Mouse (Mus musculus) CH12.LX (cell line): ENCODE data around the gene Dcx. TPM values are rescaled to one million over a fixed set of nuclear protein-coding genes. Genes with fewer than 3 reads are reported as not detected.
A peak's percentile ranks its signal among the peaks of the same experiment; 100 is the strongest.

Experiments used
- DNase-seq: peaks from one replicate; pipeline ENCODE4 v3.0.0-alpha.2; 2013; ENCODE audit errors: extremely low read depth
- H3K27ac ChIP-seq: 2 replicates; pipeline ENCODE4 v1.5.1; 2012; ENCODE audit warnings: low read depth, mild to moderate bottlenecking, control low read depth, moderate library complexity; ENCODE audit not compliant: insufficient read depth
- H3K27me3 ChIP-seq: replicated peaks from 2 replicates; pipeline ENCODE3; 2012; ENCODE audit warnings: inconsistent platforms
- H3K36me3 ChIP-seq, 2 experiments: replicated peaks in 1 of 2; 2 replicates each; pipeline versions ENCODE3 to v1.6.1; 2012; ENCODE audit warnings: inconsistent platforms in 1 of 2, low read length in 1 of 2, mild to moderate bottlenecking in 1 of 2, mixed read lengths in 1 of 2, moderate library complexity in 1 of 2; ENCODE audit not compliant: control insufficient read depth in 1 of 2, insufficient read depth in 1 of 2
- H3K4me1 ChIP-seq, 2 experiments: 2 replicates each; pipeline ENCODE4 v1.6.1; 2012; ENCODE audit warnings: inconsistent platforms in 1 of 2, moderate library complexity in 1 of 2; ENCODE audit not compliant: insufficient read depth in 2 of 2, control insufficient read depth in 1 of 2
- H3K4me2 ChIP-seq: 2 replicates; pipeline ENCODE4 v1.6.1; 2012; ENCODE audit warnings: low read depth, mild to moderate bottlenecking, control low read depth; ENCODE audit not compliant: poor library complexity, insufficient read depth, severe bottlenecking
- H3K4me3 ChIP-seq, 3 experiments: fragments of 150-350 bp in 1 of 3; sonication (generic) in 1 of 3; replicated peaks in 1 of 3; 2 replicates each; pipeline versions ENCODE3 to v1.5.1; 2011 to 2012; ENCODE audit warnings: low read depth in 2 of 3, low read length in 2 of 3, mild to moderate bottlenecking in 2 of 3, moderate library complexity in 2 of 3, control low read depth in 1 of 3, improper control_type of control experiment in 1 of 3, inconsistent platforms in 1 of 3, mixed read lengths in 1 of 3; ENCODE audit not compliant: poor library complexity in 1 of 3
- H3K79me2 ChIP-seq: replicated peaks from 2 replicates; pipeline ENCODE4 v1.6.1; 2012; ENCODE audit warnings: mild to moderate bottlenecking, moderate library complexity; ENCODE audit not compliant: control insufficient read depth, poor library complexity, insufficient read depth, severe bottlenecking; ENCODE audit errors: extremely low read depth
- H3K9ac ChIP-seq: 2 replicates; pipeline ENCODE4 v1.6.1; 2012; ENCODE audit warnings: low read depth, mild to moderate bottlenecking, control low read depth, moderate library complexity; ENCODE audit not compliant: insufficient read depth
- H3K9me3 ChIP-seq: replicated peaks from 2 replicates; pipeline ENCODE3; 2012; ENCODE audit warnings: low read length, inconsistent platforms, mixed read lengths
- CHD1 ChIP-seq: IDR thresholded peaks from 2 replicates; pipeline ENCODE4 v1.6.1; 2012; ENCODE audit warnings: low read depth, low read length, improper control_type of control experiment, inconsistent platforms
- CTCF ChIP-seq, 2 experiments: IDR thresholded peaks in 1 of 2; conservative IDR thresholded peaks in 1 of 2; 2 replicates each; pipeline ENCODE4 v1.5.1; 2011 to 2012; ENCODE audit warnings: low read depth in 2 of 2, low read length in 2 of 2, improper control_type of control experiment in 1 of 2, inconsistent platforms in 1 of 2, mild to moderate bottlenecking in 1 of 2, moderate library complexity in 1 of 2
- E2F4 ChIP-seq: IDR thresholded peaks from 2 replicates; pipeline ENCODE4 v1.6.1; 2011; ENCODE audit warnings: low read depth, low read length, improper control_type of control experiment; ENCODE audit not compliant: insufficient replicate concordance
- ELF1 ChIP-seq: IDR thresholded peaks from 2 replicates; pipeline ENCODE4 v1.6.1; 2014; ENCODE audit warnings: low read depth, mild to moderate bottlenecking, inconsistent platforms, low read length, improper control_type of control experiment
- EP300 ChIP-seq: IDR thresholded peaks from 2 replicates; pipeline ENCODE4 v1.6.1; 2011; ENCODE audit warnings: low read length, improper control_type of control experiment
- GABPA ChIP-seq: IDR thresholded peaks from 2 replicates; pipeline ENCODE4 v1.6.1; 2012; ENCODE audit warnings: low read depth, low read length, improper control_type of control experiment, inconsistent platforms; ENCODE audit not compliant: insufficient replicate concordance
- JUN ChIP-seq: IDR thresholded peaks from 2 replicates; pipeline ENCODE4 v1.6.1; 2011; ENCODE audit warnings: low read depth, mild to moderate bottlenecking, low read length, improper control_type of control experiment, moderate library complexity; ENCODE audit not compliant: insufficient read depth
- JUND ChIP-seq: conservative IDR thresholded peaks from 2 replicates; pipeline ENCODE4 v1.6.1; 2011; ENCODE audit warnings: low read depth, low read length, improper control_type of control experiment
- KAT2A ChIP-seq: IDR thresholded peaks from 2 replicates; pipeline ENCODE4 v1.6.1; 2012; ENCODE audit warnings: low read length, improper control_type of control experiment, inconsistent platforms; ENCODE audit not compliant: insufficient replicate concordance
- MAX ChIP-seq: IDR thresholded peaks from 2 replicates; pipeline ENCODE4 v1.6.1; 2011; ENCODE audit warnings: low read length, improper control_type of control experiment
- MAZ ChIP-seq: IDR thresholded peaks from 2 replicates; pipeline ENCODE4 v1.6.1; 2012; ENCODE audit warnings: low read depth, mild to moderate bottlenecking, inconsistent platforms, low read length, improper control_type of control experiment, moderate library complexity
- MEF2A ChIP-seq: IDR thresholded peaks from 2 replicates; pipeline ENCODE4 v1.6.1; 2014; ENCODE audit warnings: low read depth, mild to moderate bottlenecking, inconsistent platforms, low read length, improper control_type of control experiment, borderline replicate concordance
- PAX5 ChIP-seq: IDR thresholded peaks from 2 replicates; pipeline ENCODE4 v1.6.1; 2012; ENCODE audit warnings: low read length, inconsistent platforms, mixed read lengths
- RAD21 ChIP-seq: IDR thresholded peaks from 2 replicates; pipeline ENCODE4 v1.6.1; 2011; ENCODE audit warnings: low read depth, mild to moderate bottlenecking, low read length, improper control_type of control experiment, moderate library complexity
- SIN3A ChIP-seq: IDR thresholded peaks from 2 replicates; pipeline ENCODE4 v1.6.1; 2012; ENCODE audit warnings: low read length, improper control_type of control experiment, inconsistent platforms
- TBP ChIP-seq: conservative IDR thresholded peaks from 2 replicates; pipeline ENCODE4 v1.6.1; 2011; ENCODE audit warnings: low read depth, low read length, improper control_type of control experiment
- TCF12 ChIP-seq: IDR thresholded peaks from 2 replicates; pipeline ENCODE4 v1.6.1; 2014; ENCODE audit warnings: low read depth, mild to moderate bottlenecking, inconsistent platforms, low read length, improper control_type of control experiment
- ZC3H11A ChIP-seq: IDR thresholded peaks from 2 replicates; pipeline ENCODE4 v1.6.1; 2012; ENCODE audit warnings: low read depth, mild to moderate bottlenecking, inconsistent platforms, low read length, improper control_type of control experiment
- ZKSCAN1 ChIP-seq: IDR thresholded peaks from 2 replicates; pipeline ENCODE4 v1.6.1; 2012; ENCODE audit warnings: low read depth, inconsistent platforms, low read length, improper control_type of control experiment, borderline replicate concordance
- ZNF384 ChIP-seq: IDR thresholded peaks from 2 replicates; pipeline ENCODE4 v1.6.1; 2012; ENCODE audit warnings: low read depth, low read length, improper control_type of control experiment, inconsistent platforms
- dilution Hi-C: fragments of 300-500 bp; cut with MboI; formaldehyde crosslinking; loops from 2 replicates; pipeline ENCODE4 v1.14.3; 2020; ENCODE audit warnings: low sequenced_read_pairs; ENCODE audit not compliant: extremely low pct_unique_long_range_greater_than_20kb, extremely low pct_ligation_motif_present
- in situ Hi-C: fragments of 300-500 bp; cut with MboI; formaldehyde crosslinking; loops from 3 replicates; pipeline ENCODE4 v1.14.3; 2019; ENCODE audit warnings: low sequenced_read_pairs, low pct_ligation_motif_present, low pct_unique_long_range_greater_than_20kb, mixed read lengths
- polyA plus RNA-seq: library from polyadenylated mRNA; unstranded; fragments of >175 nt; gene quantifications from 2 replicates; pipeline ENCODE4 v1.2.1, GENCODE M21; 2012; ENCODE audit warnings: low read depth; ENCODE audit not compliant: insufficient read length
- total RNA-seq, 2 experiments: library from RNA; depleted of rRNA; stranded (reverse); fragments of 300-350 nt in 1 of 2; fragments of >200 nt in 1 of 2; gene quantifications; 2 replicates each; pipeline ENCODE4 v1.2.3; 2012 to 2014

Dcx gene
- total and polyA plus RNA-seq, 3 experiments, result not detected

DNA sequence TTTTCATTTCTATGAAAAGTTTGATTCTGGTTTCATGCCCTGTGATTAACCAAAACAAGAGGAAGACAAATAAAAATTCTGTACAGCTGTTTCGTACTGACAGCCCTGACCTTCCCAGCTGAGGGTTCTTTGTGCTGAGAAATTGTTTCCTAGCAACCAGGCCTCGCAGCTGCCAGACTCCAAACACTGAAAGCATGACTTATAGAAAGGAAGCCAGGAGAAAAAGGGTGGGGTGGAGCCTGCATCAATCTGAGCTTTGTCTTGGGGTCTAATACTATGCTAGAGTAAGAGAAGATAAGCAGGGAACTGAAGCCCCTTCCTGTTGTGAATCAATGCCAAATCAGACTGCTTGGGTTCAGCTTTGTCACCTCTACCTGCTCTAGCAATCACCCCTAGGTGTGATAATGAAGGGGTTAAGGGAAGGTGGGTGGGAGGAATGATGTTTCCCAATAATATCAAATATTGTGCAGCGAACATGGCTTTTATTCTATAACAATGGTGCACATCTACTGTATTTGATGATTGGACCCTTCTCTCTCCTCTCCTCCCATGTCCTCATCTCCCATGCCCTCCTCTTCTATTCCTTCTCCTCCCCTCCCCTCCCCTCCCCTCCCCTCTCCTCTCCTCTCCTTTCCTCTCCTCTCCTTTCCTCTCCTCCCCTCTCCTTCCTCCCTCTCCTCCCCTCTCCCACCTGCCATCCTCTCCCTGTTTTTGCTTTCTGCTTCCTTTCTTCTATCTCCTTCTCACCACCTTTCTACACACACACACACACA is 26.2 kb downstream of the Dcx start:
- Histone ChIP-seq H3K4me3 (no peak overlapping the region), H3K27me3 (no peaks in the 10 kb centered on the region), H3K79me2 (no peaks in the 10 kb centered on the region), H3K9ac (no peak overlapping the region), H3K4me1 (no peaks in the 10 kb centered on the region), H3K9me3 (no peaks in the 10 kb centered on the region), H3K36me3 (no peaks in the 10 kb centered on the region), H3K4me2 (no peak overlapping the region), H3K27ac (no peak overlapping the region)
- in situ Hi-C loops (no loop called here), dilution Hi-C loops (no loop called here)
- no peak for DNase-seq
- TF ChIP-seq ZKSCAN1 (no peak), CTCF (conservative IDR thresholded peaks at IDR 0.05 in 1 of 2, IDR thresholded peaks at IDR 0.05 in 1 of 2; ENCODE audit: low read depth in 2 of 2, low read length in 2 of 2) (no peak), EP300 (no peak), MEF2A (no peak), RAD21 (no peak), MAX (no peak), TBP (no peak), PAX5 (no peak), ZC3H11A (no peak), GABPA (no peak), SIN3A (no peak), CHD1 (no peak), JUND (no peak), JUN (no peak), ELF1 (no peak), KAT2A (no peak), MAZ (no peak), TCF12 (no peak)

DNA sequence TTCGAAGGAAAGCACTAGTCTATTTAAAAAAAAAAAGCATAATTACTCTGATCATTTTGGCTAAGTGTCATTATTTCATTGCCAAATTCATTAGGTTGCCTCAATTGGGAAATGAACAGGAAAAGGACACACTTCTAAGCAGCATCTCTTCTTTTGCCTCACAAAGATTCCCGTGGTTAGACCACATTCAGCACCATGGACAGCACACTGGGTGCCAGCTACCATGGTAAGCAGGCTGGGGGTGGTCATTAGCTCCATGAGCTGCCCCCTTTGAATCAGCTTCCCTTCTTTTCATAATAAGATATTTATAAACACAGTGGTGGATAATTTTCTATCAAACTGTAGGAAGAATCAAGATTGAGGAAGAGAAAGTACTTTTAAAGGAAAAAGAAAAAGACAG is 28.4 kb downstream of the Dcx start:
- H3K9me3 ChIP-seq, result no peaks in the 10 kb centered on the region
- no peak overlapping the region for H3K9ac ChIP-seq
- no peaks in the 10 kb centered on the region for H3K36me3 ChIP-seq
- H3K27me3 ChIP-seq, result no peaks in the 10 kb centered on the region
- H3K79me2 ChIP-seq, result no peaks in the 10 kb centered on the region
- dilution Hi-C loops (no loop called here), in situ Hi-C loops (no loop called here)
- no peak overlapping the region for H3K27ac ChIP-seq
- H3K4me3 ChIP-seq, result no peak overlapping the region
- TF ChIP-seq ZNF384 (no peak), TCF12 (no peak), PAX5 (no peak), MAZ (no peak), E2F4 (no peak)
- H3K4me2 ChIP-seq, result no peak overlapping the region
- peak; percentile 12 for DNase-seq
- H3K4me1 ChIP-seq, result no peaks in the 10 kb centered on the region
